Mouse (Mus musculus): ENCODE data around the gene Rbm48.
A peak's percentile ranks its signal among the peaks of the same experiment; 100 is the strongest.

Gene Rbm48

DNA sequence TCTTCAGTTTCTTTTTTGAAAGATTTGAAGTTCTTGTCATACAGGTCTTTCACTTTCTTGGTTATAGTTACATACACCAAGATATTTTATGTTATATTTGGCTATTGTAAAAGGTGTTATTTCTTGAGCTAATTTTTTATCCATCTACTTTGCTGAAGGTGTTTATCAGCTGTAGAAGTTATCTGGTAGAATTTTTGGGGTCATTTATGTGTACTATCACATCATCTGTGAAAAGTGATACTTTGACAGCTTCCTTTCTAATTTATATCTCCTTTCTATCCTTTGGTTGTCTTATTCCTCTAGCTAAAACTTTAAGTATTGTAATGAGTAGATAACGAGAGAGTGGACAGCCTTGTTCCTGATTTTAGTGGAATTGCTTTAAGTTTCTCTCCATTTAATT, 44.9 kb downstream of the Rbm48 start:
- no peak for DNase-seq (ENCODE audit: low spot score in 2 of 2)

DNA sequence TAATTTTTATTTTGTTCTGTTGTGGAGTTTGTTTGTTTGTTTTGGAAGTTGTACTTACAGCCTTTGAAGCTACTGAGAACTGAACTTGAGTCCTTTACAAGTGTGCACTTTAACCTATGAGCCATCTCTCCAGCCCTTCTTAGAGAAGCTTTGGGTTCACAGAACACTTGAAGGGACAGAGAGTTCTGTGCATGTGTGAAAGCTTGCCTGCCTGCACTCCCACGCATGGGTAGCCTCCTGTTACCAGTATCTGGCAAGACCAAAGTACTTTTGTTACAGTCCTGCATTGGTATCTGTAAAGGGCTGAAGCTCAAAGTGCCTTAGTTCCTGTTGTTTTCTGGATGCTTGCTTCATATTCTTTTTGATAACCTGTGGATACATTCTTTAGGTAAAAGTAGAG, 50.2 kb downstream of the Rbm48 start:
- no peak for DNase-seq (ENCODE audit: low spot score in 2 of 2)

DNA sequence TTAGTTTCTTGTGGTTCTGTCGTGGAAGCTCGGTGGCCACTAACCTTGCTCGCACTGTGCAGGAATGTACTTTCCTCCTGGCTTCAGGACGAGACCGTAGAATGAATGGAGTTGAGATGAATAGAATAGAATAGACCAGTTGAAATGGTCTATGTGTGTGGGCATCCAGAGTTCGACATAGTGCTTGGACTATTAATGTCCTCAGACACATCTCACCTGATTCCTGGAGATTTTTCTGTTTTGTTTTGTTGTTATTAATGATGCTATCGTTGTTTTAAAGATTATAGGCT, 52.0 kb downstream of the Rbm48 start:
- no peak for DNase-seq (ENCODE audit: low spot score in 2 of 2)

GRCm38 (mm10) chr5:3543629-3544479, 52.5 kb downstream of the Rbm48 start, which contains the start of gene Fam133b:
Fam133b (plus strand) TSS chr5:3543833.
- DNase-seq (ENCODE audit: low spot score in 2 of 2): peak; percentile 89 to 91

DNA sequence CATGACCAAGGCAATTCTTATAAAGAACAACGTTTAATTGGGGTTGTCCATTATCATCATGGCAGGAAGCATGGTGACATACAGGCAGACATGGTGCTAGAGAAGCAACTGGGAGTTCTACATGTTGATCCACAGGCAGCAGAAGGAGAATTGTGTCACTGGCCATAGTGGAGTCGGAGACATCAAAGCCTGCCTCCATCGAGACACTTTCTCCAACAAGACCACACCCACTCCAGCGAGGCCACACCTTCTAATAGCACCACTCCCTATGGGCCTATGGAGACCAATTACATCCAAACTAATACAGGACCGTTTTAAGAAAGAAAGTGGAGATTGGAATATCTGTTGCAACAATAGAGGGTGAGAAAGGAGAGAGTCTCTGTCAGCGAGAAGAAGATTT, 54.5 kb downstream of the Rbm48 start:
- DNase-seq (ENCODE audit: low spot score in 2 of 2): no peak

DNA sequence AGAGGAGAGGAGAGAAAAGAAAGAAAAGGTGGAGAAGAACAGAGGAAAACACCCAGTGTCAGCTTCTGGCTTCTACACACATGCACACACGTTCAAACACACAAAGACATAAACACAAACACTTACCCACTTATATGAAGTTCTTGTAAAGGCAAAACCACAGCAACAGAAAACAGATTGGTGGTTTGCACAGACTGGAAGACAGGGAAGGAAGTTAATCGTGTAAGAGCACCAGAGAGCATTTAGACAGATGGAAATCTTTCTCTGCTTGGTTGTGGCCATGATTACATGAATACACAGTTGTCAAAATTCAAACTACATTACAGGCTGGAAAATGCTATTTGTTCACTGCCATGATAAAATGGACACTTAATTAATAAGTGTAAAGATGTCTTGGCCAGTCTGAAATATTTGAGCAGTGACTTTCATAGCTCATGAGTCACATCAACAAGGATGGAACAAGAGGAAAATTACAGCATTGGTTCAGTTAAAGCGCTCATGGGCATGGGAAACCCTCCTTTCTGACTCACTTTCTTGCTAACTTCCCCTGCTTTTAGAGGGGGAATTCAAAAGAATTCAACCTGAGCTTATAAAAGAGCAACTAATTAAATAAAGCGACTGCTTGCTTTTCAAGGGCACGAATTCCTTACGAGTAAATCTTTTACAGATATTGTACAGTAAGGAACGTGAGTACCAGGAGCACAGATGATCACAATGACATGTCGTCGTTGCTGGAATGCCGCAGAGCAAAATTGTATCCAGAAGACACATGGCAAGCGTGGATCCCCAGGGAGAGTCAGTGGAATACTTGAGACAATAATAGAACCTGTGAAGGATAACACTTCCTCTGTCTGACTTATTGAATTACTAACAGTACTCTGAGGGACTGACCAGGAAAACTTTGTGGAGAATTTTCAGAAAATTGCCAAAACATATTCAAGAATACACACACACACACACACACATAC, 57.6 kb downstream of the Rbm48 start:
- no peak for DNase-seq (ENCODE audit: low spot score in 2 of 2)

DNA sequence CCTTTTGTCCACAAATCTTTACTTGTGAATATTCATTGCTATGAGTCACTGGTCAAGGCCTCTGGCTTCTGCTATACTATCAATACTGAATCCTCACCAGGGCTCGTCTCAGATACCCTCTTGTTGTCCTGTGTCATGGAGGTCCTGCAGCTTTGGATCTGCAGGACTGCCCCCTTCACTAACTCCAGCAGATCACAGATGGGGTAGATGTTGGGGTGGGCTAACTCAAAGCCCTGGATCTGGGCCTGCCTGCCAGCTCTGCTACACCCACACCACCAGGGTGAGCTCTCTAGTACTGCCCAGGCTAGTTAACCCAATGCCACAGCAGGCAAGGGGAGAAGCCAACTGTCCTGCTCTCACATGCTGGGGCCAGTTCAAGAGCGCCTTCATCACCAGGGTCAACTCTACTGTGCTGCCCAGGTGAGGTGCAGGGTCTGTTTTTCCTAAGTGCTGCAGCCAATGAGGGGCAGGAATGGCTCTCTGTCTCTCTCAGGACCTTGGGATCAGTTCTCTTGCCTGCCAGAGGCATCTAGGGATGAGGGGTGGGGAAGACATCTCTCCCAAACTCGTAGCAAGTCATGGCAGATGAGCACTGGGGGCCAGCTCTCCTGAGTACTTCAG, 59.7 kb downstream of the Rbm48 start:
- no peak for DNase-seq (ENCODE audit: low spot score in 2 of 2)
